Mouse (Mus musculus): ENCODE measurements around the gene Heyl.
A peak's percentile ranks its signal among the peaks of the same experiment; 100 is the strongest.
"Not testable (repeated sequence)": the region's sequence is repeated elsewhere in the genome, so short reads cannot be mapped to it uniquely, and the experiment has no call there.

Heyl gene

DNA sequence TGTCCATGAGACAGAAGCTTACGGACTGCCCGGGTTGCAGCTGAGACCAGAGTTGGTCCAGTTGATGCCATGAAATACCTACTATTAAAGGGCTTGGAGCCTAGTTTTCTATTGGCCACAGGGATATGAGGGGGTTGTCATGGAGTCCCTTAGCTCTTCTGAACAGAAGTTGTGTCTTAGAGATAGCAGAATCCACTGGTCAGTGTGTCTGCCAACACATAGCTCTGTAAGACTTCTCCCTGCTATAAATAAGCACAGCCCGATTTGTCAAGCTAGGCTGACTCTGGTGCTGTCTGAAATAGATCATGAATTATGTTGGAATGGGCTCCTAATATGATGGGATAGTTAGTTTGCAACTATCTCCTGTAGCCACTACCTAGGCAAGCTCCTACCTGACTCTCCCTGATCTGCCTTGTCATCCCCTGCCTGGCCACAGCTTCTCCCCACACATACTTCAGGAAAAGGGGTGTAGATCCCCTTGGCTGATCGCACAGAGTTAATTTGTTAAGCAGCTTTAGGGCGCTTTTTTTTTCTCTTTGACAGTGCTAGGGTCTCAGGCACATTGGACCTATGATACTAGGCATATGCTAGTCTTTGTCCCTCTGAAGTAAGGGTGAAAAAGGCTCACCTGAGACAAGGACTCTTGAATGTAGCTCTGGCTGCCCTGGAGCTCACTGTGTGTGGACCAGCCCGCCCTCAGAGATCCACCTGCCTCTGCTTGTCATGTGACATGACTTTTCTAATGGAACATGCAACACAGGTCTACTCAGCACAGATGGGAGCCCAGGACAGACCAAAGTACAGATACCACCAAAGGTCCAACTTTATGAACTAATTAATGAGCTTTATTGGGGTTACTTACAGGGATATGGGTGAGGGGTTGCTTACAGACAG lies 51.6 kb downstream of the Heyl start:
- no peak for DNase-seq (ENCODE audit: low read depth, low spot score)

DNA sequence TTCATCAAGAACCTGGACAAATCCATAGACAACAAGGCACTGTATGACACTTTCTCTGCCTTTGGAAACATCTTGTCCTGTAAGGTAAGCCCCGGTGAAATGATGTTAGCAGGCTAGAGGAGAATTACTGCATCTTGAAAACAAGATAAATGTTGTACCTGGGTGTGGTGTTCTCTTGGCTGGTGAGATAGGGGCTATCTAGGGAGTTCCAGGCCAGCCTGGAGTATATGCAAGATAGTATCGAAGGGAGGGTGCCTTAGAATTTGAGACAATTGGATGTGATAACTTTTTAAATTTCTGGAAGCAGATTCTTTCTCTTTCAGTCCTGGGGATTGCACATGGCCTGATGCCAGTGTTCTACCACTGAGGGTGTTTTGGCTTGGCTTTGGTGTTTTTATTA lies 53.4 kb downstream of the Heyl start:
- DNase-seq (ENCODE audit: low read depth, low spot score) = no peak

DNA sequence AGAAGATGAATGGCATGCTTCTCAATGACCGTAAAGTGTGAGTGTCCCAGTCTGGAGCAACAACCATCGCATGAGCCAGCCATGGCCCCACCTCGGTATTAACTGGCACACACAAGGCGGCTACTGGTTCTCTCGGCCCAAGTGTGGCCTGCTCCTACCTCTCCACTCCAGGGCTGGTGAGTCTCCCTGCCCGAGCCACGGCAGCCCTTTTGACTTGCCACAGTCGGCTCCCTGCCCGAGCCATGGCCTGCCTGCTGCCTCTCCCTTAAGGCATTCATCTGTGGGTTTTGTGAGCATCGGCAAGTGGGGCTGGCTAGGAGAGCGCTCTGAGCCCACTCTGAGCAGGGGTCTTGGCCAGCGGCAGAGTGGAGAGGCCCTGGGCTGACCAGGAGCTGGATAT lies 55.7 kb downstream of the Heyl start:
- DNase-seq (ENCODE audit: low read depth, low spot score) = no peak

DNA sequence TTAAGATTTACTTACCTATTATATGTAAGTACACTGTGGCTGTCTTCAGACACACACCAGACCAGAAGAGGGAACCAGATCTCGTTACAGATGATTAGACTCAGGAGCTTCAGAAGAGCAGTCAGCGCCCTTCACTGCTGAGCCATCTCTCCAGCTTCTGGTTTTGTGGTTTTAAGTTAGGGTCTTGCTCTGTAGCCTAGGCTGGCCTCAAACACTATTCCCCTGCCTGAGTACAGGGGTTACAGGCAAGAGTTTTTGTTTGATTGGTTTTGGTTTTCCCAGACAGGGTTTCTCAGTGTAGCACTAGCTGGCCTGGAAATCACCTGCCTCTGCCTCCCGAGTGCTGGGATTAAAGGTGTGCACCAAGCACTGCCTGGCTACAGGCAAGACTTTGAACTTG lies 59.0 kb downstream of the Heyl start:
- no peak for DNase-seq (ENCODE audit: low read depth, low spot score)

DNA sequence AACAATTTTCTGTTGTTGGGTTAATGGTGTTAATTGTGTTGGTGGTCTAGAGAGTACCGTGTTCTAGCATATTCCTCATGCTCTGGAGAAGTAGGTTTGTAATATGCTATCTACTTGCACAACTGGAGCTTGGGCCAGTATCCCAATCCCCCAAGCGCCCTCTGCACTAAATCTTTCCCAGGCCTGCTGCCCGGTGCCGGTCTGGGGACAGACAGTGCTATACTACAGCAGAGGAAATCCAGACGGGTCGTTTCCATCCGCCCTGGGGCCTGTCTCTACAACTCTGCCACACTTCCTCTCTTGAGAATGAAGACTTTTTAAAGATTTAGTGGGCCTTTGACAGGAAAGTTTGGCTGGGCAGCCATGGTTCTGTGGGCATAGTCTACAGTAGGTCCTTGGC lies 59.6 kb downstream of the Heyl start:
- DNase-seq (ENCODE audit: low read depth, low spot score) = no peak

DNA sequence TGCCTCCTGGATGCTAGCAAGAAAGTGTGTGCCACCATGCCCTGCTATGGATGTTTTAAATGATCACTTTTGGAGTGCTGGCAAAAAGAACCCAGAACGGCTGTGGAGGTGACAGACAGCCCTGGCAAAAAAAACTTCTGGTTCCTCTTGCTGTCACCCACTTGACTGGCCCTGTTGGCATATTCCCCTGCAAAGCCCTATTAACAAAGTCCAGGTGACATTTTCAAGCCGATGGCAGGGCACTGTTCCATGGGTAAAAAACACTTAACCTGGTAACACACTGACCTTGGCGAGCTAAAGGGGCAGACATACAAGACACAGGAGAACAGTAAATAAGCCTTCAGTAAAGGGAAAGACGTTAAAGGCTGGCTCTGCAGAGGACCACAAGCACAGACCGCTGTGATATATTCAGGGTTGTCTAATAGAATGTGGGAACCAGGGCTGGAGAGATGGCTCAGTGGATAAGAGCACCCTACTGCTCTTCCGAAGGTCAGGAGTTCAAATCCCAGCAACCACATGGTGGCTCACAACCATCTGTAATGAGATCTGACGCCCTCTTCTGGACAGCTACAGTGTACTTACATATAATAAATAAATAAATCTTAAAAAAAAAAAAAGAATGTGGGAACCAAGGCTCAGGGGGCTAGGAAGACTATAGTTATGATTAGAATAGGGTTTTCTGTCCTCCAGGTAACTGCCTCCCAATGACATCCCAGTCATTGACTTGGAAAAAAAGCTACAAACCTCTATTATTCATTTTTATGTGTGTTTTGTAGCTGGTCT lies 60.5 kb downstream of the Heyl start:
- no peak for DNase-seq (ENCODE audit: low read depth, low spot score)

DNA sequence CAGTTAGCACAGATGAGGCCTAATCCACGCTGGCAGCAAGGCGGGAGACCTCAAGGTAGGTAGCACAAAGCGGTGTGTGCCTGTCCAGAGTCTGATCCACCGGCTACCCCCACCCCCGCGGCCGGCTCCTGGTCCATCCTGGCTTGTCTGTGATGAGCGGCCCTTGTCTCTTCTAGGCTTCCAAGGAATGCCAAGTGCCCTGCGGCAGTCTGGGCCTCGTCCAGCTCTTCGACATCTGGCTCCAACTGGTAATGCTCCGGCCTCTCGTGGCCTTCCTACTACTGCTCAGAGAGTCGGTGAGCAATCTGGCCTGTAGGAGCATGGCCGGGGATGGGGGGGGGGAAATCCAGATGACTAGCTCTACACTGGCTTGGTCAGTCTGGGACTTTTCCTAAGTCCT lies 61.7 kb downstream of the Heyl start:
- not testable (repeated sequence) for DNase-seq (ENCODE audit: low read depth, low spot score)

DNA sequence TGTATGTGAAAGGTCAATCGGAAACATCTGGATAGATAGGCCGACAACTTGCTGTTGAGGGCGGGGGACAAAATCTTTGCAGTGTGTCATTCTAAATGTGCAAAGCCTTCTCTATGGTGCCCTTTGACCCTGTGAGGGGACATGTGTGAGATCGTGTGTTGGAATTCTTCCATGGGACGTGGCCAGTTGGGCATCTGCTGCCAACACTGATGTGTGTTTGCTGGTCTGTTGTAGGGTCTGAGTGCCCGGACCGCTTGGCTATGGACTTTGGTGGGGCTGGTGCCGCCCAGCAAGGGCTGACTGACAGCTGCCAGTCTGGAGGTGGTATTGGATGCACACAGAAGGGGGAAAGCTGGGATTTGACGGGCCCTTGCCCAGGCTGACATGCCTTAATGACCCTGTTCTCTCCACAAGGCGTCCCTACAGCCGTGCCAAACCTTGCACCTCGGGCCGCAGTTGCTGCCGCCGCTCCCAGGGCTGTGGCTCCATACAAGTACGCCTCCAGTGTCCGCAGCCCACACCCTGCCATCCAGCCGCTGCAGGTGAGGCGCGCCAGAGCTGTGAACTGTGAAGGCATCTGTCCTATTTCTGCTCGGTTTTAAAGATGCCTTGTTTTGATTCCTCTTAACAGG lies 62.3 kb downstream of the Heyl start:
- DNase-seq (ENCODE audit: low read depth, low spot score) = no peak

DNA sequence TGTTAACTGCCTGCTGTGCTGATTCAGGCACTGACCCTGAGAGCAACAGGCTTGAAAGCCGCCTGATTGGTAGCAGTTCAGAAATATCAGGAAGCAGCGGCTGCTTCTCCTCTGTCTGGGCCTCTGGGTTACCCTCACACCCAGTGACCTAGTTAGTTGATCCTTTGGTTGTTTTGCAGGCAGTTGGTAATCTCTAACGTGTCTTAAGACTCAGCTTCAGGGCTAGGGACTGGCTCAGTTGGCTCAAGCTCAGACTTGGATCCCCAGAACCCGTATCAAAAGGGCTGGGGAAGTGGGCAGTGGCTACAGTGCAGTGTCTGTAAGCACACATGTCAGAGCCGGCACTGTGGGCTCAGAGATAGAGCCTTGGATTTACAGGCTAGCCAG lies 62.8 kb downstream of the Heyl start:
- peak; percentile 51 for DNase-seq (ENCODE audit: low read depth, low spot score)

DNA sequence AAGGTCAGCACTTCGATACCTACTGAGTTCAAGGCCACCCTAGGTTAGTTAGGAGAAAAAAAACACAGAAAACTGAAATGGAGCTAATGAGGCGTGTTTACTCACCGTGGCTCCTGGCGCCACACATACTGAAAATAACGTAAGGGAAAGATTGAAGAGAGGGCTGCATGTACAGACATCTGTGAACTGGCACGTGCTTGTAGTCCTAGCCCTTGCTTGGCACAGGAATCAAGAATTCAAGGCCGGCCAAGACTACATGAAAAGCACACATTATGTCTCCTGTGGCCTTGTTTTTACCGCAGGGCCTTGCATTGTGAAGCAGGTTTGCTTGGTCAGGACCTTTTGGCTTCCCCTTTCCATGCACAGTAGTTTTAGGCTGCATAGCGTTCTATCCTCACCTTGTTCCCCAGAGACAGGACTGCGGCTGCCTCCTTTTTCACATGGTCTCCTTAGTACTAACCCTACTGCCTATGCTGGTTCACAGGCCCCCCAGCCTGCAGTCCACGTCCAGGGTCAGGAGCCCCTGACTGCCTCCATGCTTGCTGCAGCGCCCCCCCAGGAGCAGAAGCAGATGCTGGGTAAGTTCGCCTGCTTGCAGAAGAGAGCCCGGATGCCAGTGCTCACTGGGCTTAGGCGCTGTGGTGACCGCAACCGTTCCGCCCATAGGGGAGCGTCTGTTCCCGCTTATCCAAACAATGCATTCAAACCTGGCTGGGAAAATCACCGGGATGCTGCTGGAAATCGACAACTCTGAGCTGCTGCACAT lies 64.0 kb downstream of the Heyl start:
- DNase-seq (ENCODE audit: low read depth, low spot score) = no peak

DNA sequence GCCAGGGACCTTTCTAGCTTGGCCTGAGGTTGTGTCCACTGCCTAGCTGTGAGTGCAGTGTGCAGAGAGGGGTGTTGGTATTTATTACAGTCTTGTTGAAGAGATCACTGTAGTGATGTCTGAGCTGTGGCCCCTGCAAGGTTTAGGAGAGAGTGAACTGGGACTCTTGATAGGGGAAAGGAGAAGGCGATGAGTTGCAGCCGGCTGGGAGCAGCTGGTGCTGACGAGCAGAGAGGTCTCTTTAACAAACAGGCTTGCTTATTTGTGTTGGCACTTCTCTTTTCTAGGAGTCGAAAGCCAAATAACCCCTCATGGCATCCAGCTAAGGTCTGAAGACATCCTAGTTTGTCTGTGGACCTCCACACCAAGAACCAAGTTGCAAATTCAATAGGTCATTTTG lies 64.9 kb downstream of the Heyl start:
- DNase-seq (ENCODE audit: low read depth, low spot score) = no peak

DNA sequence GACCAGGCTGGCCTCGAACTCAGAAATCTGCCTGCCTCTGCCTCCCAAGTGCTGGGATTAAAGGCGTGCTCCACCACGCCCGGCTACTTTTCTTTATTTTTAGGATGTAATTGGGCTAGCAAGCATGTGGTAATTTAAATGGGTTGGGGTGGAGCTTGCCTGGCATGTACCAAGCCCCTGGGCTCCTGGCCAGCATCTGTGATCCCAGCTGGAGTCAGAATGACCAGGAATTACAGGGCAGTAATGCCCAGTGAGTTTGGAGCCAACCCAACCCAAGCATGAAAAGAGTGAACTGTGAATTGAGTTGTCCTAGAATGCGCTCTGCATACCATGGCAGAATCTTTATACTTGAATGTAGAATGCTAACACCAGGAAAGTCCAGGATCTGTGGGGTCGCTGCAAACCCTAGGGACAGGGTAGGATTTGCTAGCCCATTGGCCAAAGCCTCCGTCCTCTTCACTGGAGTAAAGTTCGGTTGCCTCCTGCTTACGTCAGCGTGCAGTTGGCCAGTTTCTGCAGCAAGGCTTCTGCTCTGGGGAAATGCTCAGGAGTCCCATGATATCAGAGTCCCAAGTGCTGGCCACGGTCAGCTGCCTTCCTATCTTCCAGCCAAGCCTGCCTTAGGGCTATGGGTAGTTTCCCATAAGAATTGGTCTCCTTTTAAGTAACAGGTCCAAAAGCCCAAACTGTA lies 65.8 kb downstream of the Heyl start:
- DNase-seq (ENCODE audit: low read depth, low spot score) = no peak
